ENCODE assay signal across 24 mouse cellular contexts in the genomic region with DNA sequence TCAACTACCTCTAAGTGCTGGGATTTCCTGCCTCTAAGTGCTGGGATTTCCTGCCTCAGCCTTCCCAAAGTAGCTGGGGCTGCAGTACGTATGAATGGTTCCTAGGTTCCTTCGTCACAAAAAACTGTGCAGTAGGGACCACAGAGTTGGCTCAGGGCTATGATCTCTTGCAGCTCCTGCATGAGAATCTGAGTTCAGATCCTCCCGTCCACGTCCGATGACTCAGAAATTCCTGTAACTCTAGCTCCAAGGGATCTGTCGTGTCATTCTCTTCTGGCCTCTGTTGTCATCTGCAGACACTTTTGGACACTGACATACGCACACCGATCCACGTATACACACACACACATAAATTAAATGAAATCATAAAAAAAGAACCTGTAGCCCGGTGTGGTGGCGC.
"Had no signal": no experiment of that assay in that cellular context is flagged by ENCODE, and none has a peak within 500 bp of the region (broad histone marks: within the 10 kb centered on the region; RNA-seq: fewer than 3 reads in every experiment).

No protein-coding gene starts in this region.

- DNase-seq: gastrocnemius, postnatal 14 days; gastrocnemius, postnatal 36 days; heart, adult 11 months; heart, adult 2 months; heart, postnatal 14 days; heart, postnatal 36 days; kidney, adult 18-20 months; kidney, adult 8-10 months; kidney, postnatal 10 days; kidney, postnatal 25 days; kidney, postnatal 4 days; liver; liver, embryonic 13.5 days had no signal

- H3K4me3 ChIP-seq: heart, adult 2 months; heart, embryonic 13.5 days; heart, embryonic 15.5 days; intestine, embryonic 15.5 days; layer of hippocampus, adult 2 months; left cerebral cortex, adult 2 months; limb, embryonic 10.5 days; limb, embryonic 12.5 days; liver, embryonic 13.5 days had no signal

- ATAC-seq: hindbrain, embryonic 16.5 days; inflammation-experienced regulatory T-cells, adult 6 months; intestine, embryonic 15.5 days; intestine, postnatal 0 days had no signal

- H3K27ac ChIP-seq: heart, adult 2 months; heart, embryonic 13.5 days; heart, embryonic 15.5 days; hindbrain, embryonic 14.5 days; intestine, embryonic 15.5 days; layer of hippocampus, adult 2 months; left cerebral cortex, adult 2 months; limb, embryonic 10.5 days; limb, embryonic 12.5 days; liver, embryonic 13.5 days had no signal

- H3K4me1 ChIP-seq: heart, embryonic 13.5 days; heart, embryonic 15.5 days; intestine, embryonic 15.5 days; limb, embryonic 10.5 days; limb, embryonic 12.5 days had no signal
